Mouse (Mus musculus) liver, embryonic 14.5 days (tissue): Measurements from ENCODE around the gene Tuba3a.

Experiments used
- CTCF ChIP-seq: IDR thresholded peaks from 2 replicates; pipeline ENCODE4 v1.5.1; 2016; ENCODE audit warnings: antibody characterized with exemption, low read depth, control low read depth
- EP300 ChIP-seq: IDR thresholded peaks from 2 replicates; pipeline ENCODE4 v1.6.1; 2016; ENCODE audit warnings: antibody characterized with exemption, low read depth

DNA sequence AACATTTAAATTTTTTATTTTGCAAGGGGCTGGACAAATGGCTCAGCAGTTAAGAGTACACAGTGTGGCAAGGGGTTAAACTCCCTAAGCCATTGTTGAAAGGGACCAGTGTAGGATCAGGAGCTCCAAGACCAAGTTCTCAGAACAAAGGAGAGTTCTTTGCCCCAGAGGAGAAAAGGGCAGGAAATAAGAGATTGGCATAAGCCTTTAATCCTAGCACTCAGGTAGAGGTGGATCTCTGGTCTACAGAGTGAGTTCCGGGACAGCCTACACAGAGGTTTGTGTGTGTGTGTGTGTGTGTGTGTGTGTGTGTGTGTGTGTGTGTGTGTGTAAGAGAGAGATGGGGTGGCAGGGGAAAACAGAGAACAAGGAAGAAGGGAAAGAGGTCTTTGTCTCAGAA, 15.1 kb upstream of the Tuba3a start:
- TF ChIP-seq EP300 (no peak), CTCF (no peak)
